Mouse (Mus musculus): ENCODE results near the gene Urah. TPM values are rescaled to one million over a fixed set of nuclear protein-coding genes. Genes with fewer than 3 reads are reported as not detected.

Urah gene
- polyA plus RNA-seq, 1 experiment from 2014 or later = not detected

GRCm38 (mm10) chr7:140857550-140858505 lies 23.0 kb downstream of the Urah start, which contains the start of gene Bet1l:
Bet1l (minus strand) TSS chr7:140857577.
- Histone ChIP-seq H3K4me3 (replicated peaks; ENCODE audit: low read length) (peak within 1 kb of the TSS; percentile 87), H3K4me2 (ENCODE audit: low read length) (peak within 1 kb of the TSS; percentile 95), H3K9ac (replicated peaks; ENCODE audit: low read depth, low read length) (peak within 1 kb of the TSS; percentile 88), H3K9me3 (ENCODE audit: control insufficient read depth, low read length) (no peaks in the 10 kb centered on the region), H3K27me3 (replicated peaks; ENCODE audit: control insufficient read depth, insufficient read depth, low read length) (no peaks in the 10 kb centered on the region), H3K27ac (ENCODE audit: low read length) (peak within 1 kb of the TSS; percentile 93), H3K36me3 (ENCODE audit: control insufficient read depth, insufficient read depth) (peaks cover 30% of the 10 kb centered on the region), H3K4me1 (replicated peaks; ENCODE audit: control insufficient read depth, insufficient read depth, low read length) (peaks cover 31% of the 10 kb centered on the region)
- WGBS = 36% methylated on average over 40 of the region's 40 CpGs
- ATAC-seq = peak; percentile 26

GRCm38 (mm10) chr7:140858746-140859145 lies 23.9 kb downstream of the Urah start:
- Histone ChIP-seq H3K36me3 (ENCODE audit: control insufficient read depth, insufficient read depth) (peaks cover 30% of the 10 kb centered on the region), H3K27me3 (replicated peaks; ENCODE audit: control insufficient read depth, insufficient read depth, low read length) (no peaks in the 10 kb centered on the region), H3K4me2 (ENCODE audit: low read length) (peak overlapping the region; percentile 95), H3K4me3 (replicated peaks; ENCODE audit: low read length) (peak overlapping the region; percentile 87), H3K4me1 (replicated peaks; ENCODE audit: control insufficient read depth, insufficient read depth, low read length) (peaks cover 31% of the 10 kb centered on the region), H3K9ac (replicated peaks; ENCODE audit: low read depth, low read length) (peak overlapping the region; percentile 25), H3K9me3 (ENCODE audit: control insufficient read depth, low read length) (no peaks in the 10 kb centered on the region), H3K27ac (ENCODE audit: low read length) (no peak overlapping the region)
- no peak for ATAC-seq
- WGBS = 96% methylated on average over 8 of the region's 8 CpGs

- WGBS = 82% methylated on average over 6 of the region's 6 CpGs
- peaks cover 27% of the 10 kb centered on the region for H3K36me3 ChIP-seq (ENCODE audit: control insufficient read depth, insufficient read depth)
- H3K9me3 ChIP-seq (ENCODE audit: control insufficient read depth, low read length) = no peaks in the 10 kb centered on the region
Observed at GRCm38 (mm10) chr7:140859997-140860396, 25.2 kb downstream of the Urah start.

GRCm38 (mm10) chr7:140860728-140861127 lies 25.9 kb downstream of the Urah start:
- WGBS = 85% methylated on average over 5 of the region's 5 CpGs
- no peak overlapping the region for H3K4me2 ChIP-seq (ENCODE audit: low read length)
- H3K4me3 ChIP-seq (replicated peaks; ENCODE audit: low read length) = no peak overlapping the region
- H3K27ac ChIP-seq (ENCODE audit: low read length) = no peak overlapping the region
- H3K36me3 ChIP-seq (ENCODE audit: control insufficient read depth, insufficient read depth) = peaks cover 27% of the 10 kb centered on the region
- H3K9ac ChIP-seq (replicated peaks; ENCODE audit: low read depth, low read length) = no peak overlapping the region
- H3K4me1 ChIP-seq (replicated peaks; ENCODE audit: control insufficient read depth, insufficient read depth, low read length) = peaks cover 21% of the 10 kb centered on the region
- no peaks in the 10 kb centered on the region for H3K9me3 ChIP-seq (ENCODE audit: control insufficient read depth, low read length)
- H3K27me3 ChIP-seq (replicated peaks; ENCODE audit: control insufficient read depth, insufficient read depth, low read length) = no peaks in the 10 kb centered on the region
- no peak for ATAC-seq

More at GRCm38 (mm10) chr7:140859997-140860396, 25.2 kb downstream of the Urah start:
- no peak overlapping the region for H3K4me3 ChIP-seq (replicated peaks; ENCODE audit: low read length)
- H3K27ac ChIP-seq (ENCODE audit: low read length) = no peak overlapping the region
- ATAC-seq = no peak
- no peak overlapping the region for H3K4me2 ChIP-seq (ENCODE audit: low read length)
- H3K27me3 ChIP-seq (replicated peaks; ENCODE audit: control insufficient read depth, insufficient read depth, low read length) = no peaks in the 10 kb centered on the region
- H3K4me1 ChIP-seq (replicated peaks; ENCODE audit: control insufficient read depth, insufficient read depth, low read length) = peaks cover 28% of the 10 kb centered on the region
- H3K9ac ChIP-seq (replicated peaks; ENCODE audit: low read depth, low read length) = no peak overlapping the region

- ATAC-seq = no peak
- Histone ChIP-seq H3K36me3 (ENCODE audit: control insufficient read depth, insufficient read depth) (peaks cover 24% of the 10 kb centered on the region), H3K9ac (replicated peaks; ENCODE audit: low read depth, low read length) (no peak overlapping the region), H3K4me2 (ENCODE audit: low read length) (no peak overlapping the region), H3K27ac (ENCODE audit: low read length) (no peak overlapping the region), H3K27me3 (replicated peaks; ENCODE audit: control insufficient read depth, insufficient read depth, low read length) (no peaks in the 10 kb centered on the region), H3K4me3 (replicated peaks; ENCODE audit: low read length) (no peak overlapping the region), H3K4me1 (replicated peaks; ENCODE audit: control insufficient read depth, insufficient read depth, low read length) (no peaks in the 10 kb centered on the region; the same call in 1 of the 2 replicates), H3K9me3 (ENCODE audit: control insufficient read depth, low read length) (no peaks in the 10 kb centered on the region)
- WGBS = 88% methylated on average over 12 of the region's 12 CpGs
Observed at GRCm38 (mm10) chr7:140864761-140865160, 29.9 kb downstream of the Urah start.

GRCm38 (mm10) chr7:140874224-140874623 lies 39.4 kb downstream of the Urah start:
- Histone ChIP-seq H3K4me2 (ENCODE audit: low read length) (no peak overlapping the region), H3K9ac (replicated peaks; ENCODE audit: low read depth, low read length) (no peak overlapping the region), H3K27ac (ENCODE audit: low read length) (no peak overlapping the region), H3K27me3 (replicated peaks; ENCODE audit: control insufficient read depth, insufficient read depth, low read length) (no peaks in the 10 kb centered on the region), H3K36me3 (ENCODE audit: control insufficient read depth, insufficient read depth) (peaks cover 2% of the 10 kb centered on the region; the same call in 1 of the 2 replicates), H3K4me1 (replicated peaks; ENCODE audit: control insufficient read depth, insufficient read depth, low read length) (no peaks in the 10 kb centered on the region), H3K4me3 (replicated peaks; ENCODE audit: low read length) (no peak overlapping the region), H3K9me3 (ENCODE audit: control insufficient read depth, low read length) (no peaks in the 10 kb centered on the region)
- no peak for ATAC-seq
- whole genome bisulfite sequencing = 92% methylated on average over 4 of the region's 4 CpGs

GRCm38 (mm10) chr7:140877364-140877763 lies 42.5 kb downstream of the Urah start:
- no peaks in the 10 kb centered on the region for H3K9me3 ChIP-seq (ENCODE audit: control insufficient read depth, low read length)
- no peaks in the 10 kb centered on the region for H3K27me3 ChIP-seq (replicated peaks; ENCODE audit: control insufficient read depth, insufficient read depth, low read length)
- no peak overlapping the region for H3K4me2 ChIP-seq (ENCODE audit: low read length)
- H3K9ac ChIP-seq (replicated peaks; ENCODE audit: low read depth, low read length) = no peak overlapping the region
- no peak for ATAC-seq
- H3K4me1 ChIP-seq (replicated peaks; ENCODE audit: control insufficient read depth, insufficient read depth, low read length) = peaks cover 4% of the 10 kb centered on the region
- H3K36me3 ChIP-seq (ENCODE audit: control insufficient read depth, insufficient read depth) = peaks cover 2% of the 10 kb centered on the region; the same call in 1 of the 2 replicates
- no peak overlapping the region for H3K4me3 ChIP-seq (replicated peaks; ENCODE audit: low read length)
- WGBS = 93% methylated on average over 6 of the region's 6 CpGs
- H3K27ac ChIP-seq (ENCODE audit: low read length) = no peak overlapping the region

GRCm38 (mm10) chr7:140879355-140879754 lies 44.5 kb downstream of the Urah start:
- Histone ChIP-seq H3K27me3 (replicated peaks; ENCODE audit: control insufficient read depth, insufficient read depth, low read length) (no peaks in the 10 kb centered on the region), H3K4me3 (replicated peaks; ENCODE audit: low read length) (no peak overlapping the region), H3K27ac (ENCODE audit: low read length) (no peak overlapping the region), H3K9me3 (ENCODE audit: control insufficient read depth, low read length) (no peaks in the 10 kb centered on the region), H3K9ac (replicated peaks; ENCODE audit: low read depth, low read length) (no peak overlapping the region), H3K4me1 (replicated peaks; ENCODE audit: control insufficient read depth, insufficient read depth, low read length) (peaks cover 9% of the 10 kb centered on the region), H3K36me3 (ENCODE audit: control insufficient read depth, insufficient read depth) (peaks cover 2% of the 10 kb centered on the region; the same call in 1 of the 2 replicates), H3K4me2 (ENCODE audit: low read length) (no peak overlapping the region)
- 86% methylated on average over 7 of the region's 7 CpGs for WGBS
- no peak for ATAC-seq

- H3K27me3 ChIP-seq (replicated peaks; ENCODE audit: control insufficient read depth, insufficient read depth, low read length) = no peaks in the 10 kb centered on the region
- no peak overlapping the region for H3K4me3 ChIP-seq (replicated peaks; ENCODE audit: low read length)
- no peaks in the 10 kb centered on the region for H3K9me3 ChIP-seq (ENCODE audit: control insufficient read depth, low read length)
- ATAC-seq = no peak
- 85% methylated on average over 3 of the region's 3 CpGs for whole genome bisulfite sequencing
- peaks cover 2% of the 10 kb centered on the region; the same call in 1 of the 2 replicates for H3K36me3 ChIP-seq (ENCODE audit: control insufficient read depth, insufficient read depth)
- no peak overlapping the region for H3K4me2 ChIP-seq (ENCODE audit: low read length)
- peaks cover 9% of the 10 kb centered on the region for H3K4me1 ChIP-seq (replicated peaks; ENCODE audit: control insufficient read depth, insufficient read depth, low read length)
- H3K27ac ChIP-seq (ENCODE audit: low read length) = no peak overlapping the region
- H3K9ac ChIP-seq (replicated peaks; ENCODE audit: low read depth, low read length) = no peak overlapping the region
Observed at GRCm38 (mm10) chr7:140880419-140880818, 45.6 kb downstream of the Urah start.
